Mouse (Mus musculus): Measurements from ENCODE around the gene 1700013G24Rik.

1700013G24Rik gene

GRCm38 (mm10) chr4:137495501-137496100 lies 42.5 kb downstream of the 1700013G24Rik start:
- no peak for DNase-seq (ENCODE audit: low spot score in 2 of 2)

GRCm38 (mm10) chr4:137497367-137497766 lies 44.3 kb downstream of the 1700013G24Rik start:
- DNase-seq (ENCODE audit: low spot score in 2 of 2) = no peak

DNA sequence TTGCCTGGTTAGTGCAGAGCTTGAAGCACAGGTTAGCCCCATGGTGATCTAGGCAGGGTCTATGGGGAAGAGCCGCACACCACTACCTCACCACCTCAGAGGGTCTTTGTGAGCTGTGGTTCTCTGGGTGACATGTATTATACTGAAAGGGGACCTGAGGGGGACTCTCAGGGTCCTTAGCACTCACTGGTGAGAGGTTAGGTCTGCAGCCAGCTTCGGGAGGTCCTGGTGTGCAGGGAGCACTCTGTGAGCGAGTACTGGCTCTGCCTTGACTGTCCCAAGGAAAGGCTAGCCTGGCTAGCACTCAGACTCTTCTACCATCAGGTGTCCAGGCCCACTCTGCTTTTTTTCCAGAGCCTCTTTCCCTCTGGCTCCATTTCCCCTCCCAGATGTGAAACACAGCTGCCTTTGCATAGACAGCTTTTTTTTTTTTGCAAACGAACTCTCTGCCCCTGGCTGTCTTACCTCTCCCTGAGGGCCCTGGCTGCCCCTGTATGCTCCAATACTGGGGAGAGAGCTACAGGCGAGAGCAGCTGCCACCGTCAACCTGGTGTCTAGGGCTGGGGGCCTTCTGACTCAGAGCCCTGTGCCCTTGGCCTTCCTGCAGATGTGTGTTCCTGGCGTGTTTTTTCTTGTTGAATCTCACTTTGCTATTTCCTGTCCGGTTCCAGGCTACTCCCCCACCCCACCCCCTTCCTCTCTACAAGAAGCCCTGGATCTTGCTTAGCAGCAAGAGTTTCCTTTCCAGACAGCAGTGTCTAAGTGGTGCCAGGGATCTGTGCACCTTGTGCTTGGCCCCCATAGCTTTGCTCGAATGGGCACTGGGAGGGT lies 45.0 kb downstream of the 1700013G24Rik start:
- DNase-seq (ENCODE audit: low spot score in 2 of 2) = no peak

DNA sequence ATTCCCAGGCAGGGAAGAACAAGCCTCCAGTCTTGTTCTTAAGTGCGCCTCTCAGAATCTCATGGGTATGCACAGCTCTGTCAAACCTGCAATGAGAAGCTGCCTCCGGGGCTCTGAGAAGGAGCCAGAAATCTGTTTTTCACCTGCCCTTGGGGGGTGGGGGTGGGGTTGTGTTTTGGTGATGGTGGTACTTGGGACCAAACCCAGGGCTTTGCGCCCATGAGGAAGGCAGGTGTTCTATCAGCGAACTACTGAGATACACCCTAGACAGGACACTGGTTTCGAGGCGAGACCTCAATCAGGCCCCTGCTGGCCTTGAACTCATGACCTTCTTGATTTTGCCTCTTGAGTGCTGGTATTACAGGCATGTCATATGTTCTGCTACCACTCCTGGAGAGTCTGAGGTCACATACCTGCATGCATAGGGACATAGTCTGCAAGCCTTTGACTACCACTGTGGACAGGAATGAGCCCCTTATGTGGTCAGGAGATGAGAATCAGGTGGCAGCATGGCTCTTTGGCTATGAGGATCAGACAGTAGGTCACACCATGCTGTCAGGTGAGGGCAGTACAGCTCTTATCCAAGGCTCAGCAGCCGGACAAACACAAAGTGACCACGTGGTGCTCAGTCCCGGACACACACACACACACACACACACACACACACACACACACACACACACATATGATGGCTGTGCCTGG lies 45.9 kb downstream of the 1700013G24Rik start:
- DNase-seq (ENCODE audit: low spot score in 2 of 2) = no peak

- DNase-seq (ENCODE audit: low spot score in 2 of 2) = no peak
These were observed 47.1 kb downstream of the 1700013G24Rik start for GRCm38 (mm10) chr4:137500149-137500548.

- no peak for DNase-seq (ENCODE audit: low spot score in 2 of 2)
These were observed 47.9 kb downstream of the 1700013G24Rik start for GRCm38 (mm10) chr4:137500953-137501352.

DNA sequence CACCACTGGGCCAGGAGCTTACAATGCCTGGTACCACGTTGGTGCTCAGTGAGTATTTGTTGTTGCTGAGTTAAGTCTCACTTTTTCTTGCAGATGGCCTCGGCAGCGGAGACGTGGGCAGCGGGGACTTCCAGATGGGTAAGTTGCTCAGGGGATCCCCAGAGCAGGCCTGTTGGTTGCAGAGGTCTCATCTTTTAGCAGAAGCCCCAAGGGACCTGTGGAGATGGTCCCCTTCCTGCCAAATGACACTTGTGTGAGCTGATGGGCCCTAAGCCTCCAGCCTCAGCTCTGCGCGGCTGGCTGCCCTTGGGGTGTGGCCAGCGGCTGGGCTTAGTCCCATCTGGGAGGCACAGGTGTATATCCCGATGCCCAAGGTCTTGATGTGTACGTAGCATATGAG lies 49.1 kb downstream of the 1700013G24Rik start:
- no peak for DNase-seq (ENCODE audit: low spot score in 2 of 2)

- no peak for DNase-seq (ENCODE audit: low spot score in 2 of 2)
These were observed 49.7 kb downstream of the 1700013G24Rik start for GRCm38 (mm10) chr4:137502801-137503200.

GRCm38 (mm10) chr4:137503509-137503971 lies 50.5 kb downstream of the 1700013G24Rik start:
- DNase-seq (ENCODE audit: low spot score in 2 of 2) = no peak
